Mouse (Mus musculus) kidney, adult 8-10 months (tissue): ENCODE results near the gene Vsig2.

Experiments
- DNase-seq, 2 experiments: peaks; one replicate each; pipeline ENCODE4 v3.0.0; 2022

Gene Vsig2

DNA sequence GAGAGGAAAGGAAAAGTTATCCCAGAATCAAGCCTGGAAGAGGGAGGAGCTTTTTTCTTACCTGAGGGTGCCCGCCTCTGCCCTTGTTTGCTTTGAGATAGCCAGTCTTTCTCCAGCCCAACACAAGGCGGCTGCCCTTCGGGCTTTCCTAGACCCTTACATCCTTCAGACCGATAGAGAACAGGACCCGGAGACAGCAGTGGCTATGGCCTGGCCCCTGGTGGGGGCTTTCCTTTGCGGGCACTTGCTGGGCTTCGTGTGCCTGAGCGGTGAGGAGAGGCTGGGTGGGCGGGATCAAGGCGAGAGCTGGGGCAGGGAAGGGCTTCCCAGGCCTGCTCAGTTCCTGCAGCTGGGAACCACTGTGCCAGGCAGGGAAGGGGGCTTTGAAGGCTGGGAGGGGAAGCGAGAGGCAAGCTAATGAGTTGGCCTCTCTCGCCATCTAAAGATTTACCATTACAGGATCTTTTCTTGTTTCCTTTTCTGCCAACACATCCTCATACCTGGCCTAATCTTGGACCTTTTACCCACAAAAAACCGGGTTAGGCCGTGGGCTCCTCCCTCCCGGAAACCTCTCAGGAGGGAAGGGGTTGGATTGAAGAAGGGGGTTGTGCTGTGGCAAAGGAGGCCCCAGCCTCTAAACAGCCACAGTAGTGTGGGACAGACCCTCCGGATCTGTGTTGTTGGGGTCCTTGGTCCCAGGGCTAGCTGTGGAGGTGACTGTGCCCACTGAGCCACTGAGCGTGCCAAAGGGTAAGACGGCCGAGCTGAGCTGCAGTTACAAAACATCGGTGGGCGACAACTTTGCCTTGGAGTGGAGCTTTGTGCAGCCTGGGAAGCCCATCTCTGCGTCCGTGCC, at the start of gene Vsig2:
TSS of gene Vsig2 (plus strand) at position 86 of the 856 bp plus-strand sequence.
- DNase-seq, result no peak

DNA sequence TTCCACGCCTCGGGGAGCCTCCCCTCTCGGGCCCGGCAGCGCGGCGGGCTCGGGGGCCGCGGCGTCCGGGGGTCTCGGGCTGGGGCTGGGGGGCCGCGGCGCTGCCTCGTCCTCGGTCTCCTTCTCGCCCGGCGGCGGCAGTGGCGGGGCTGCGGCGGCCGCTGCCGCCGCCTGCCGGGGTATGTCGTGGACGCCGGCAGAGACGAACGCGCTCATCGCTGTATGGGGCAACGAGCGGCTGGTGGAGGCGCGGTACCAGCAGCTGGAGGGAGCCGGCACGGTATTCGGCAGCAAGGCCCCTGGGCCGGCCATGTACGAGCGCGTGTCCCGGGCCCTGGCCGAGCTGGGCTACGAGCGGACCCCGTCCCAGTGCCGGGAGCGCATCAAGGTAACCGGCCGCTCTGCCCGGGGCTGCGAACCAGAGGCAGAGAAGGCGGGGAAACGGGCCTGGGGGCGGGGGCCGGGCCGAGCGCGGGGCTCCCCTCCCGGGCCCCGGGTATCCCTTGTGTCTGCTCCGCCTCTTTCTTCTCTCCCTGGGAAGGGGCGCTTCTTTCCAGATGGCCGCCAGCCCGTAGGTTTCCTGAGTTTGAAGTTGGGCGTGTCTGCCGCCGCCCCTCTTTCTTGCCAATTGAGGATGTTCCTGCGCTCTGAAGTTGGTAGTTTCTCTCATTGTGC, 49.5 kb upstream of the Vsig2 start:
- DNase-seq, result peak in 1 of 2 experiments; percentile 14

DNA sequence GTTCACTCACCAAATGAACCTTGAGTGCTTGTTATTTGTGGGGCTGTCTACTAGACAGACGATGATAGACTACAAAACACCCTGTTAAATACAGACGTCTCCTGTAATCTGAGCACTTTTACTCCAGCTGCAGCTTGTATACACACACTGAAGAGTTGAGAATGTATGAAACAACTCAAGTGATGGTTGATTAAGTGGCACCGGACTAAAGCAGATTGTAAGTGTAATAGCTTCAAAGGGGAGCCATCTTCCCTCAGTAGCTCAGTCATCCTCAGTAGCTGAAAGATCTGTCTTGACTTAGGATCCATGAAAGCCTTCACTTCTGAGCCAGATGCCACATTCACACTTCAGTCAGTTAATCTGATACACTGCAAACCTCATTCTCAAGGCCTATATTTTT, 43.3 kb upstream of the Vsig2 start:
- DNase-seq, result no peak

DNA sequence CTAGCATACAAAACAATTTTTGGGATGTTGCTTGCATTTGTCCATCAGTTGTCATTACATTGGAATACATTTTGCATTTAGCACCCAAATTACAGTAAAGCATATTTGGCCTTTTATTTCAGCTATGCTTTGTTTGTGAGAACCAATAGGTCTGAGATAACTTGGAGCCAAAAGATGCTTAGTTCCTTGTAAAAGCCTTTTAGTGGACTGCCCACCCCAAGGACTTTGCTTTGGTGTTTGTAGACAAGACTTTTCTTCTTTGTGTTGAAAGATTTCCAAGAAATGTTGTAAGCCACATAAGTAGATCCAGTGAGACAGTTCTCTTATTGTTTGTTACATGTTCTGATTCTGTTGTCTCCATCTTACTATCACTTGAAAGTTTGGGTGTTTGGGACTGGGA, 42.7 kb upstream of the Vsig2 start:
- no peak for DNase-seq

DNA sequence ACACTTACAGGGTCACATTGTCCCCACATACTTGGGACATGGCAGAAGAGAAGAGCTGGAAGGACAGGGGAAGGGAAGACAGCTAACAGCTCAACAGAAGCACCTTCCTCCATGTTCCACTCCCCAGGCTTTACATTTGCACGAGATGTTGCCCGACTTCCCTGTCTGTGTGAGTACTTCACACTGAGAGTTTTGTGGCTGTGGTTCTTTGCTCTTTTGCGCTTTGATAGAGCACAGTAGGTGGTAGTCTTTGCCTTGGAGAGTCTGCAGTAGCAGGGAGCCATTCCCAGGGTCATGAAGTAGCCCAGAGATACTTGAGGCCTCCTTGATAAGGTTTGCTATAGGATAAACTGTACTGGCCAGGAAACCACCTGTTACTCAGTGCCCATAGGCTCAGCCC, 38.9 kb upstream of the Vsig2 start:
- DNase-seq, result no peak

DNA sequence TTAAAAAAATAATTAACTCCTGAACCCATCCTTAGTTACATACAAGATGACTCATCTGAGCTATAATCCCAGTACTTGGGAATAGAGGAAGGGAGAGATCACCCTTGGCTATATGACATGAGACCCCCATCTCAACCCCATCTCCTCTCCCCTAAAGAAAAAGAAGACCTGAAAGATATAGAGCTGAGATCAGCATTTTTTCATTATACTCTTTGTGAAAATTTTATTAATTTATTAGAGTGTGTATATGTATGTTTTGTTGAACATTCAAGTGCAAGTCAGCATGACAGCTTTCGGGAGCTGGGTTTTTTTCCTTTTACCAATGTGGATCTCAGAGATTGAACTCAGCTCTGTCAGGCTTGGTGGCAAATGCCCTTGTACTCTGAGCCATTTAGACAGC, 37.9 kb upstream of the Vsig2 start:
- DNase-seq, result no peak

DNA sequence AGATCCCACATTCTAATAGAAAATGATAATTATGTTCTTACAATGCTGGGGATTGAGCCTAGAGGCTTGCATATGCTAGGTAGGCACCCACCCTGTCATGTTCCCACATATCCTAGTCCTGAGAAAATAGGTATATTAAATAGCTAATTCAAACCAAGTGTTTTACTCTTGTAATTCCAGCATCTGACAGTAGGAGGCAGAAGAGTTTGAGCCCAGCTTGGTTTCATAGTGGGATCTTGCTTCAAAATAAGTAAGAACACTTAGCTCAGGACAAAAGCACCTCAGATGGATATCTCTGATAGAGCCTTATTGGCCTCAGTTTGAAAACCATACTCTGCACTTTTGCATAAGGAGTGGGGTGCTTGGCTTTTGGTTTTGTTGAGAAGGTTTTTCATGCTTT, 34.7 kb upstream of the Vsig2 start:
- no peak for DNase-seq

DNA sequence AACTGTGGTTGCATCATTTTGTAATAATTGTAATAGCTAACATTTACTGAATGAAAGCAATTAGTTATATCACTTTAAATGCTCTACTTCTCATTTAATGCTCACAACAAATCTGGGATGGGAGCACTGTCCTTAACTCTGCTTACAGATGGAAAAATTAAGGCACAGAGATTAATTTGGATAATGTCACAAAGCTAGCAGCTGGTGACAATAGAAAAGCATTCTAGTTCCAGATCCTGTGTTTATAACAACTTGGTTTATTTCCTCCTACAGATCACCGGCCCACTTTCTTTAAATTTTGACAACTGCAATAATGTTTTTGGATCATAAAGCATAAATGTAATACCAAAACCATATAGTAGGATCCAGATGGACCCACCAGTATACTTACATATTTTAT, 33.0 kb upstream of the Vsig2 start:
- no peak for DNase-seq

DNA sequence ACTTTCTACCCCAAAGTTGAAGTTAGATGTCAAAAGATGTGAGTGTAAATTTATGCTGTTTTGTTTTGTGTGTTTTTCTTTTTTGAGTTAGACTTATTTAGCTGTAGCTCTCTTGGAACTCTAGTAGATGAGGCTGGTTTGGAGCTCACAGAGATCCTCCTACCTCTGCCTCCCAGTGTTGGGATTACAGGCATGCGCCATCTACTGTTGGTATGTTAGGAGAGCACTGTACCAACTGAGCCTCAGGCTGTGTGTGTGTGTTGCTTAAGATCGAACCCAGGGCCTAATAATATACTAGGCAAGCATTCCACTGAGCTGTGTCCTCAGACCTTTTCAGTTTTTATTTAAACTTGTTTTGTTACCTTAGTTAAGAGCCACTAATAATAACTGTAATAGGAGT, 27.0 kb upstream of the Vsig2 start:
- DNase-seq, result no peak

DNA sequence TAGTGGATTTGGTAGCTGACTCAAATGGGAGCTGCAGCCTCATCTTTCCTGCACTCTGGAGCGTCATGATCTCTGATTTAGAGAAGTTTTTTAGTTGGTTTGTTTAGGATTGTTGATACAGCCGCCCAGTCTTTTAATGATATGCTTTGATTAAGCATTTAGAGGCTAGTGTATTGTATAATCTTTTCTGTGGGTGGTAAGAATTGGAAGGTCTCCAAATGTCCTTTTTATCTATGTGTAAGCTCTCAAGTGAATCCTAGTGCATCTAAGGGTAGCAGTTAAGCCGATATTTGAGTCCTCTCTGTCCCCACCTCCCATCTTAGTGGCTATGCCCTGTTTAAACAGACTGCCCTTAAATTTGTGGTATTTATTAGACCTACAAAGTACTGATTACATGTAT, 24.6 kb upstream of the Vsig2 start:
- no peak for DNase-seq

DNA sequence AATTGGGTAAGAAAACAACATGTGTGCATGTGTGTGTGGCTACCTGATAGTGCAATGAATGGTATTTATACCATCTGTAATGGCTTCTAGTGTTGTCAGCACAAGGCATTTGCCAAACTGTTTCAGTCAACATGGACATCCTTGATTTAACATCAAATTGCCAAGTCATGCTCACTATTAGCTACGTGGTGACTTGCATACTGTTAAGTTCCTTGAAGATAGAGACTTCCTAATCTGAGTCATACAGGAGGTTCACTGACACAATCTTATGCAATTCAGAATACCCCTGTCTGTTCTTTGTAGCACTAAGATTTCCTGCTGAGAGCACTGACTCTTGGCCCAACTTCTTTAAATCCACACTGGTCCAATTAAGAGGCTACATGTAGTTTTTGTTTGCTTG, 21.6 kb upstream of the Vsig2 start:
- DNase-seq, result no peak

DNA sequence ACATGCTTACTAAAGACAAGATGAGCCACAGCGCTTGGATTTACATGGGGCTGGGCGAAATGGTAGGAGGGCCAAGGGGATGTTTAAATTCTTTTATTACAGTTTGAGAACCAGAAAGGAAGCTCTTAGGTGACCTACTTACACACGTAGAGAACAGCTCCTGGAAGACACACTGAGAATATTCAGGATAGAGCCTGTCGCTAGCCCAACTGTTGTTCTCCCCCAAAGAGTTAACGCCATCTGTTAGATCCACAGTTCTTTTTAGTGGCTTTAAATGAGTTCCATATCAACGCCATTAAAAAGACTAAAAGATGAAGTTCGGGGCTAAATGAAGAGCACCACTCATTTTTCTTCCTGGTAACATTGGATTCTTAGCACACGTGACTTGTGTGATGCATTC, 20.1 kb upstream of the Vsig2 start:
- no peak for DNase-seq

DNA sequence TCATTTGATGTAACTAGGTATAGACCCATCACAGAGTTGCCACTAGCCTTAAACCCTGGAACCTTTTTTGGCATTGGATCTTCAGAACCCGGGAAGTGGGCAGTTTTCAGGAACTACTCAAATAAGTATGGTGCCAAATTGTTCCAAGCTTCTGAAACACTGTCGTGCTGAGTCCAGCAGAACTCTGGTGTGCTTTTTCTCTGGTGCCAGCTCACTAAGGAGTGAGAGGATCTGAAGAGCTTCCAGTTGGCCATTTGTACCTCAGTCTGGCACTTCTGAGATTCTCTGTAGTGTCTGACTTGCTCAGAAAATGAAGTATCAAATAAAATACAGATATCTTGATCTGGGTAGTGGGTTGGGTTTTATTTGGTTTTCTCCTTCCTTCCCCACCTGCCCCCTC, 19.1 kb upstream of the Vsig2 start:
- DNase-seq, result no peak

DNA sequence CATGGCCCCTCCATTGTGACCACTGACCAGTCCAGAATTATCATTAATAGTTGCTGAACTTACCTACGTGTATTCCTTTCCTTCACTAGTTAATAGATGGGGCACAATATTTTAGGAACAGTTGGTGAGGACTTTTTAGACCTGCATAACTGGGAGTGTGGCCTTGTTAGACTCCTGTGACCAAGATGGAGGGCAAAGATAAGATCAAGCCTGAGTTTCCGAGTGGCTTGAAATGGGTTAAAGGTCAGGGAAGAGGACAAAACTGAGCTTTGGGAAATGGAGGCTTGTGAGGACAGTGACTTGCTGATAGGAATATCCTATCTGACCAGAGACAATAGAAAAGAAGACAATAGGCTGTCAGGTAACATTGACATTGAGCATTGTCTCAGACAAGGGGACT, 13.6 kb upstream of the Vsig2 start:
- DNase-seq, result no peak

DNA sequence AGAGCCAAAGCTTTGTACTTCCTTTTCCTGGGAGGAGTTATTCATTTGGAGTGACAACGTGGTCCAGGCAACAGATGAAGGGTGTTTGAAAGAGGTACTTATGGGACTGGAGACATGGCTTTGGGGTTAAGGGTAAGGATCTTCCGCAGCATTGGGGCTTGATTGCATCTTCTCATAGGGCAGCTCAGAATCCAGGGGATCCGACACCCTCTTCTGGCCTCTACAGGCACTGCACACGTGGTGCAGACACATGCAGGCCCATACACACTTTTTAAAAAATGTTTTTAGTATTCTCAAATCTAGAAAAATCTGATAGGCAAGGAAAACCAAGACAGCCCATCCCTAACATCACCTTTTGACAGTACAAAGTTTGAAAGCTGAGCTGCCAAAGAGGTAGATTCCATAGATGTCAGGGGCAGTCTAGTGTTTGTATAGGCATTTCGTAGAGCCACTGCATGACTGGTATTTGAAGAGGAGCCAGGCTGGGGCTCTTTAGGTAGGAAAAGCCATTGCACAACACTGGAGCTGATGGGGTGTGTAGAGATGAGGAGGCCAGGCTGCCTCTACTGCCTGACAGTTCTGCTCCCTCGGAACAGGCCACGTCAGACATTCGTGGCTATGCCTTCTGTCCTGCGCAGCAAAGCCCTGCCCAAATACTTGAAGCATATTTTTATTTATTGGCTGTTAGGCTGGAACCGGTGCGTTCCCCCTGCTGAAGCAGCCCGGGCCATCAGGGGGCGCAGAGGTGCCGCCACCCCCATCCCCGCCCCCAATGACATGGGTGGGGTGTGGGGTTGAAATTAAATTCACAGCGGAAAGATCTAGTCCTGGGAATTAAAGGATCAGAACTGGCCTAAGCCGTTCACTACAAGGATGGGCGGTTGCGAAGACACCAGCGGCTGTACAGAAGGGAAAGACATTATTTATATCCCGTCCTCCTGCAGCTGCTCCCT, 12.3 kb upstream of the Vsig2 start:
- peak; percentile 13 to 21 for DNase-seq

DNA sequence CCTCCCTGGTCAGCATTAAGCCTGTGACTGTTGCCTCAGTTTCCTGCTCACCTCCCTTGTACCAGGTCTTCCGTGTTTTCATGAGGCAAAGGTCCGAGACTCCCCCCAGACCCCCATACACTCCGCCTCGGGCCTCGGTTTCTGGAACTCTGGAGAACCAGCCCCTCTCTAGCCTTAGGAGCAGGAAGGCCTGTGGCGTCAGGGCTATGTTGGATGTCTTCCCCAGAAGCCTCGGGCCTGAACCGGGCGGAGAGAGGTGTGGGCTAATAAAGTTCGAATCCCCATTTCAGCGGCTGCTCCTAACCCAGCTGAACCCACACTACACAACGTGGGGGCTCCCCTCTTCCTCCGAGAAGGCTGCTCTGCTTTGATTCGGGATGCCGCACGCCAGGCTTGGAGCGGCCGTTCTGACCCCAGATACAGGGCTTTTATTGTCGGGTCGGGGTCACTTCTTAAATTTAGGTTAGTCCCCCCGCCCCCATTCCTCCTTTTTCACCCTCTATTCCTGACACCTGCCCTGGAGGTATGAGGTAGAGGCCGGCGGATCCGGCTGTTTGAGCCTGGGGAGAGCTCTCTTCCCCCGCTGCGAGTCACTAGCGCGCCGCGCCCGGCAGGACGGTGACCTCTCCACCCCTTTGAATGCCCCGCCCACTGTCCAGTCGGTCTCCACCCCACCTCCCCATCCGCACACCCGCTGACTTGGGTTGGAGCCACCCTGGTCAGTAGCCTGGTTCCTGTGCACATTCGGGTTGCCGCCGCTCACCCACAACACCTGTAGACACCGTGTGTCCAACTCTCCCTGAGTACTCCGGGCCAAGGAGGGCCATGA, 11.4 kb upstream of the Vsig2 start, which contains the start of gene Esam:
TSS of gene Esam (plus strand) at position 683 of the 829 bp plus-strand sequence.
- DNase-seq, result peak; percentile 81 to 82

DNA sequence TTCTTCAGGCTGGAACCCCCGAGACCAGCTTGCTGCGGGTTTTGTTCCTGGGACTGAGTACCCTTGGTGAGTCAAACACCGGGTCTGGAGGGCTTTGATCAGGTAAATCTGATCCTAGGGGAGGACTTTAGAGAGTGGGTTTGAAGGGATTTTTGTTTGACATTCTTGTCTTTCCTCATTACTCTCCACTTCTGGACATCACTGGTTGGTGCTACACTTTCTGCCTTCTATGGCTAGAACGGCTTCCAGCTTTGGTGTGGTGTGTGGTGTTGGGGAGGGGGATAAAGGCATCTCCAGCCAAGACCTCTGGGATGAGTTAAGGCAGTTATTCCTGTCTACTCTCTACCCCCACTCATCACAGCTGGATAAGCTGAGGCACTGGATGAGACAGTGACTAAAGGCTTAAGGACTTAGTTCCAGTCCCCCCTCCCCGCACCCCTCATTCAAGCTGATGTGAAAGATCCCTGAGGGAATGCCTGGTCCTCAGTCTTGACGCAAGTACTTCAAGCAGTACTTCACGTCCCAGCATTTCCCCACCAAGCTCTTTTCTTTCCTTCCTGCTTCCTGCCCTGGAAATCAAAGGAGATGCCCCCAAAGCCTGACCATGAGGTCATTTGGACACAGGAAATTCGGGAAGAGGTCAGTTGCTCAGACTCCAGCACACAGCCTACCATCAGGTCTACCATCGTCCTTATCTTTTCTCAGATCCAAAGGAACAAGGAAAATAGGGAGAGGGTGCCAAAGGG, 10.7 kb upstream of the Vsig2 start:
- peak; percentile 30 to 39 for DNase-seq

DNA sequence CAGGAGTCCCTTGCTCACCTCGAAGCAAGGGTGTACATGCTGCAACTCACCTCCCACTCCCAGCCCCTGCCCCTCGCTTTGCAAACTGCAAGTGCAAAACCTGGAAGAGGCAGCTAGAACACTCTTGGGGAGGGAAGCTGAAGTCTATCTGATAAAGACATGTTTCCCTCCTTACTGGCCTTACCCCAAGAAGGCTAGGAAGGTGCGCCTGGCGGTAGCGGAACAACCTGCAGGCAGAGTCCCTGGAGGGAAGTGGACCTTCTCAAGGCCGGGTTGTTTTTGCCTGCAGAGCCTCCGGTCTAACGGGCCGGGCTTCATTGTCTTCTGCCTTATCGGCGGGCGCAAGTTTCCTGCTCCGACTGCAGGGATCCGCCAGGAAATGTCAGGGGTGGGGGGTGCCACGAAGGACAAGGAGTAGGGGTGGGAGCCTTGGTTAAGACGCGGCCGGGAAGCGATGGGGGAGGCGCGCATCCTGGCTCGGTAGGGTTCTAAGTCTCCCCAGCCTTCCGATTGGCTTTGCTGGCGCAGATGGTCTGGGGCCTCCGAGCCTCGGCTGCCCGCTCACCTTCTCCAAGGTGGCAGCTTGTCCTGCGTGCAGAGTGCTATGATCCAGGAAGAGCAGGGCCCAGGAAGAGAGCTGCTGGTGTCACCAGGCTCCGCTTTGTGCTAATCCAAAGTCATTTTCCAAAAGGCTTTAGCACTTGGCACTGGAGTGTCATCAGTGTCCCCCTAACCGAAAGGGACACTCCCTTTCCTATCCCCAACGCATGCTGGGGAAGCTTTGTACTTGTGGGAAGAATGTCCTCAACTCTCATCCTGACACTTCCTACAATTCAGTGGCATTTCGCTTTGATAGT, 8.8 kb upstream of the Vsig2 start:
- peak; percentile 73 to 80 for DNase-seq

DNA sequence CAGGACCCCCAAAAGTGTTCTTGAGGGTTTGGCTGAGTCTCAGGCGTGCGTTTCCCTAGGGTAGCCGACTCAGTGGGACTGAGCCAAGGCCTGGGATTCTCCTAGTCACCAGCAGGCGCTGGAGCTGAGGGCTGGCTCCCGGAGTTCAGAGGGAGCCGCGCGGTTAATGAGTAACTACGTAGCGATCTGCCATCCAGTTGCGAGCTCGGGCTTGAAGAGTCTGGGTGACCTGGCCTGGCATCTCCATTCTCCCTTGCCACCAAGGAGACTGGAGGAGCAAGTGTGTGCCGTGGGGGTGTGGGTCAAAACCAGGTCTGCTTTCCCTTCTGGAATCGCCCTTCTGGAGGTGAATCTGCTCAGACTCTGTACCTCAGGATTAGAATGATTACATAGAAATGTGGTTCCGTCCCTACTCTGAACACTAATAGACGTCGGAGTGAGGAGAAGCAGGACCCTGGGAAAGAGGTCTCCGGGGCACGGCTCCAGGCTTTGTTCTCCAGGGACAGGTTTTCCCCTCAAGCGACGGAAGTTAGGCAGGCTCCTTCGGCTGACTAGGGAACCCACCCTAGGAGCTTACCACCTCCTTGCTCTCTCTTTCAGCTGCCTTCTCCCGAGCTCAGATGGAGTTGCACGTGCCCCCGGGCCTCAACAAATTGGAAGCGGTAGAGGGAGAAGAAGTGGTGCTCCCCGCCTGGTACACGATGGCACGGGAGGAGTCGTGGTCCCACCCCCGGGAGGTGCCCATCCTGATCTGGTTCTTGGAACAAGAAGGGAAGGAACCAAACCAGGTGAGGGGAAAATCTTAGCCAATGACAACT, 8.0 kb upstream of the Vsig2 start:
- peak; percentile 90 to 91 for DNase-seq

DNA sequence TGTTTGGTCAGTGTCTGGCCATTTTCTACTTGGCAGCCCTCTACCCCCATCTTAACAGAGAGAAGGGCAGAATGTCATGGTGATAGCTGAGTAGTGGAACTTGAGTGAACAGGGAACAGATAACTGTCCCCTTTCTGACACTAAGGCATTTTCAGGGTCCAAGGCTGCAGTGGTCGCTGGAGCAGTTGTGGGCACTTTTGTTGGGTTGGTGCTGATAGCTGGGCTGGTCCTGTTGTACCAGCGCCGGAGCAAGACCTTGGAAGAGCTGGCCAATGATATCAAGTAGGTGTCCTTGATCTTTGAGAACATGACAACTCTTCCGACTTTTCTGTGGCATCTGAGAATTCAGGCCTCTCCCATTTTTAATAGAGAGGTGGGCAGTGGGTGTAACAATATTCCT, 2.2 kb upstream of the Vsig2 start:
- DNase-seq, result no peak
